In the genomic region with DNA sequence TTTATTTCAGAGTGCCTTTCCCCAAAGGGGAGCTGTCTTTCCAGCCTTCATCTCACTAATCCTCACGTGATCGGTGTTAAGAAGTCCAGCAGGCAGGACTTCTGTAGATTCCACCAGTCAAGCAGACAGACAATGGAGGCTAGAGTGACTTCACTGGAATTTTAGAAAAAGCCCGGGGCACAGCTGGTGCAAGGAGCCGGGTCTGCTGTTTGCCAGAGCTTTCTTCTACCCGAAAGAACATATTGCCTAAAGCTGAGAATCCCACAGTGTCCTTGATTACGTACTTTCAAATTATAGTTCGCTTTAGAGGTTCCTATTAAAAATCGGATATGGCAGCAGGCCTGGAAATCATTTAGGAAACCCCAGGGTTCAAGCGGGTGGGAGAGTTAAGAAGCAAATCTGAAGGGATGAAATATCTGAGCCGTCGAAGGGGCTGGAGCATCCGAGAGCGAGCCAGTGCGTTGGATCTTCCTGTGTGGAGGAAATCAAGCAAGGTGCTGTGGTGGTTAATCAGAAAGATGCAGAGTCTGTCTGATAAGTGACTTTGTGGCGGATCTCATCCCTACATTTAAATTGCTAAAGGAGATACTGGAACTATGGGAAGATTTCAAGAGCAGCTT, we compare ENCODE assay signal across 14 mouse cellular contexts.
DNase-seq lines count a peak whose midpoint lies in the region; ATAC-seq and TF ChIP-seq lines count a peak whose summit lies in the region.
"Had no signal": no experiment of that assay in that cellular context is flagged by ENCODE, and none has a peak within 500 bp of the region (broad histone marks: within the 10 kb centered on the region; RNA-seq: fewer than 3 reads in every experiment).

No protein-coding gene starts in this region.

- ATAC-seq in embryonic facial prominence, embryonic 14.5 days (ENCODE audit: low read depth) = peak; percentile 78; the same call in 1 of the 2 replicates
- peak; percentile 81 for ATAC-seq in hindbrain, embryonic 15.5 days (ENCODE audit: low FRiP score, low read depth)
- peak; percentile 34; the same call in 1 of the 2 replicates for ATAC-seq in neural tube, embryonic 14.5 days (ENCODE audit: low read depth)
- ATAC-seq: CD4-positive, CD25-positive, alpha-beta regulatory T cell, adult 4 months; intestine, embryonic 16.5 days; liver, postnatal 0 days had no signal

- peak; percentile 16 to 31 for DNase-seq in layer of hippocampus, postnatal 10 days (ENCODE audit: low spot score in 2 of 2)
- no peak for DNase-seq in layer of hippocampus, adult 11-12 months (ENCODE audit: low spot score)
- DNase-seq in embryonic facial prominence, embryonic 14.5 days (ENCODE audit: low spot score) = peak; percentile 73
- DNase-seq in thymus, postnatal 10 days (ENCODE audit: low spot score in 2 of 2) = no peak
- no peak for DNase-seq in heart, adult 2 months
- no peak for DNase-seq in adrenal gland, postnatal 4 days (ENCODE audit: low spot score in 2 of 2)
- DNase-seq: heart, adult 18-20 months; layer of hippocampus, postnatal 36 days; liver, postnatal 0 days had no signal

- H3K9ac ChIP-seq in embryonic facial prominence, embryonic 14.5 days (ENCODE audit: low read depth, low read length) = no peak overlapping the region
- H3K9ac ChIP-seq in hindbrain, embryonic 15.5 days = no peak overlapping the region
- no peak overlapping the region for H3K9ac ChIP-seq in neural tube, embryonic 14.5 days (replicated peaks; ENCODE audit: low read depth, low read length)
- H3K9ac ChIP-seq in heart, adult 2 months (ENCODE audit: low read depth, low read length) = no peak overlapping the region
- H3K9ac ChIP-seq: liver, postnatal 0 days had no signal

- intact Hi-C loops in heart, adult 2 months (cut with DNase I) = no loop called here

- H3K36me3 ChIP-seq in embryonic facial prominence, embryonic 14.5 days (ENCODE audit: control insufficient read depth, insufficient read depth, low read length) = no peaks in the 10 kb centered on the region
- no peaks in the 10 kb centered on the region for H3K36me3 ChIP-seq in hindbrain, embryonic 15.5 days
- H3K36me3 ChIP-seq in neural tube, embryonic 14.5 days (ENCODE audit: control insufficient read depth, insufficient read depth, low read length) = no peaks in the 10 kb centered on the region
- no peaks in the 10 kb centered on the region for H3K36me3 ChIP-seq in heart, adult 2 months (ENCODE audit: control insufficient read depth, insufficient read depth, low read length)

- H3K4me2 ChIP-seq in embryonic facial prominence, embryonic 14.5 days (ENCODE audit: low read depth, low read length) = peak overlapping the region; percentile 38
- peak overlapping the region; percentile 28; the same call in 1 of the 2 replicates for H3K4me2 ChIP-seq in hindbrain, embryonic 15.5 days
- no peak overlapping the region for H3K4me2 ChIP-seq in neural tube, embryonic 14.5 days (ENCODE audit: low read depth, low read length)

- no peak for TF ChIP-seq CTCF in heart, adult 2 months (IDR thresholded peaks at IDR 0.05)

- H3K4me3 ChIP-seq in embryonic facial prominence, embryonic 14.5 days (ENCODE audit: low read depth, low read length) = no peak overlapping the region
- no peak overlapping the region for H3K4me3 ChIP-seq in hindbrain, embryonic 15.5 days
- H3K4me3 ChIP-seq in neural tube, embryonic 14.5 days (ENCODE audit: low read depth, low read length) = no peak overlapping the region
- H3K4me3 ChIP-seq in heart, adult 2 months = no peak overlapping the region
- H3K4me3 ChIP-seq: erythroblast, embryonic 14.5 days had no signal

- H3K27me3 ChIP-seq in embryonic facial prominence, embryonic 14.5 days (replicated peaks; ENCODE audit: control insufficient read depth, insufficient read depth, low read length) = no peaks in the 10 kb centered on the region
- no peaks in the 10 kb centered on the region for H3K27me3 ChIP-seq in hindbrain, embryonic 15.5 days
- no peaks in the 10 kb centered on the region for H3K27me3 ChIP-seq in neural tube, embryonic 14.5 days (ENCODE audit: control insufficient read depth, insufficient read depth, low read length)
- H3K27me3 ChIP-seq in heart, adult 2 months (ENCODE audit: control insufficient read depth, insufficient read depth, low read length) = no peaks in the 10 kb centered on the region

- H3K79me2 ChIP-seq in heart, adult 2 months (replicated peaks; ENCODE audit: control insufficient read depth, insufficient read depth, low read length) = no peaks in the 10 kb centered on the region

- peak overlapping the region; percentile 53; the same call in 1 of the 2 replicates for H3K27ac ChIP-seq in embryonic facial prominence, embryonic 14.5 days (replicated peaks; ENCODE audit: low read depth, low read length)
- H3K27ac ChIP-seq in hindbrain, embryonic 15.5 days (replicated peaks) = peak overlapping the region; percentile 64
- H3K27ac ChIP-seq in neural tube, embryonic 14.5 days (ENCODE audit: low read depth, low read length) = peak overlapping the region; percentile 65; the same call in 1 of the 2 replicates
- H3K27ac ChIP-seq in heart, adult 2 months = no peak overlapping the region

- TF ChIP-seq EP300 in heart, adult 2 months (IDR thresholded peaks at IDR 0.05; ENCODE audit: insufficient read depth, low read depth, low read length) = no peak

- no peaks in the 10 kb centered on the region for H3K9me3 ChIP-seq in embryonic facial prominence, embryonic 14.5 days (ENCODE audit: control insufficient read depth, low read length)
- H3K9me3 ChIP-seq in hindbrain, embryonic 15.5 days = no peaks in the 10 kb centered on the region
- no peaks in the 10 kb centered on the region for H3K9me3 ChIP-seq in neural tube, embryonic 14.5 days (ENCODE audit: control insufficient read depth, low read length)

- 0 out of 2 replicates have a peak, but pooled peaks cover 6% of the 10 kb centered on the region for H3K4me1 ChIP-seq in embryonic facial prominence, embryonic 14.5 days (ENCODE audit: control insufficient read depth, insufficient read depth, low read length)
- no peaks in the 10 kb centered on the region for H3K4me1 ChIP-seq in hindbrain, embryonic 15.5 days (replicated peaks)
- no peaks in the 10 kb centered on the region for H3K4me1 ChIP-seq in neural tube, embryonic 14.5 days (ENCODE audit: control insufficient read depth, insufficient read depth, low read length)
- H3K4me1 ChIP-seq in heart, adult 2 months (ENCODE audit: control insufficient read depth, insufficient read depth, low read length) = no peaks in the 10 kb centered on the region

- 27% methylated on average over 15 of the region's 15 CpGs for WGBS in embryonic facial prominence, embryonic 14.5 days
- WGBS in hindbrain, embryonic 15.5 days = 37% methylated on average over 15 of the region's 15 CpGs
- 48% methylated on average over 15 of the region's 15 CpGs for WGBS in neural tube, embryonic 14.5 days
- WGBS in heart, adult 2 months = 82% methylated on average over 15 of the region's 15 CpGs

- TF ChIP-seq POLR2A in heart, adult 2 months (IDR thresholded peaks at IDR 0.05; ENCODE audit: insufficient read depth, low read depth, low read length) = no peak

Comparison
In these comparisons a context has a peak if more than half of its experiments do, and no peak if none do; other contexts are left out.
1. DNase-seq: peak in layer of hippocampus, postnatal 10 days (2 of 2) and embryonic facial prominence, embryonic 14.5 days (single experiment); none in layer of hippocampus, adult 11-12 months (single experiment), thymus, postnatal 10 days (0 of 2), heart, adult 2 months (0 of 2) and adrenal gland, postnatal 4 days (0 of 2).
2. Peak in every context shown above with its lines, with median percentiles within 50 percentile points of each other: ATAC-seq.